Mouse (Mus musculus) c-Kit-negative CD71-positive TER-119-positive erythroid progenitor cells, embryonic 14.5 days (primary cell): ENCODE measurements around the gene Taf13.
"Not testable (repeated sequence)": the region's sequence is repeated elsewhere in the genome, so short reads cannot be mapped to it uniquely, and the experiment has no call there.

Experiments
- DNase-seq: peaks from one replicate; pipeline ENCODE4 v3.0.0-alpha.2; 2013; ENCODE audit warnings: low read depth, low spot score

Gene Taf13

GRCm38 (mm10) chr3:108571443-108572294, at the start of gene Taf13:
Gene Taf13 (plus strand): TSS chr3:108571698.
- DNase-seq, result peak; percentile 91

GRCm38 (mm10) chr3:108523415-108523814, 48.1 kb upstream of the Taf13 start:
- no peak for DNase-seq

DNA sequence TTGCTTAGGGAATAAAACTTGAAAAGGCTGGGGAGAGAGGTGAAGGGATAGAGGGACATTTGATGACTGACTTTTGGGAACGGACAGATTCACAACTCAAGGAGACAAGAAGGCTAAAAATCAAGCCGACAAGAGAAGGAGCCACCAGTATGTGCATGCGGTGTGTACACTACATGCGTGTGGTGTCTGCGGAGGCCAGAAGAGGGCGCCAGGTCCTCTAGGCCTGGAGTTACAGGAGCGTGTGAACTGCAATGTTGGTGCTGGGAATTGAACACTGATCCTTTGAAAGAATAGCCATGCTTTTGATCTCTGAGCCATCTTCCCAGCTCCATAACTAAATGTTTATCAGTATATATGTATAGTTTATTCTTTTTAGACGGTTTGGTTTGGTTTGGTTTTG, 43.0 kb upstream of the Taf13 start:
- DNase-seq, result no peak

DNA sequence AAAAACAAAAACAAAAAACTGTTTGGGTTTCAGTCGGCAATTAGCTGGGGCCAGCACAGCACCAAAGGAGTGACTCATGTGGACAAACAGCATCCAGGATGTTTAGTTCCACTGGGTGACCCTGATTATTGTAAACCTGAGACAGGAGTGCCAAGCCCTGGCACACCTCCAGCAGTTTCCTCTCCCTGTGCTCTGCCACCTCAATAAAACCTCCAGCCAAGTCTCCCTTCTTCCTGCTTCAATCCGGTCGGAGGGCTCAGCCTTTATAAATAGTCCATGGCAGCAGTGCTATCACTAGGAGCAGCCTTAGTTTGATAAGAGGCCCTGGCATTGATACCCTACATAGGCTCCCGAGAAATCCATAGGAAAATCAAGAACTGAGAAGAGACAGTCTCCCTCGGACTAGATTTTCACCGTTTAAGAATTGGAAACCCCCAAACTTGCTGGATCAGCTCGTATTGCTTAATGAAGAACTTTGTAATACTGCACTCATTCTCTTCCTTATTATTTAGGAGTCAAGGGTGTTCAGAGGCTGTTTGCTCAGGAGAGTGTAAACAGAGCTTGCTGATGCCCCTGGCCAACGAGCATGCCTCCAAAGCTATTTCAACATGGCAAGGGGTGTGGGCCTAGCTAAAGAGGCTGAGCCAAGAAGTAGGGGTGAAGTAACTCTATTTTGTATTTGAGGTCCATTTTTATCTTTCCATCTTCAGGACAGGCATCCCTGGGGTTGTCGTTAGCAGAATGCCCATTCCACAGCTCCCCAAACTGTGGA, 38.2 kb upstream of the Taf13 start:
- no peak for DNase-seq

DNA sequence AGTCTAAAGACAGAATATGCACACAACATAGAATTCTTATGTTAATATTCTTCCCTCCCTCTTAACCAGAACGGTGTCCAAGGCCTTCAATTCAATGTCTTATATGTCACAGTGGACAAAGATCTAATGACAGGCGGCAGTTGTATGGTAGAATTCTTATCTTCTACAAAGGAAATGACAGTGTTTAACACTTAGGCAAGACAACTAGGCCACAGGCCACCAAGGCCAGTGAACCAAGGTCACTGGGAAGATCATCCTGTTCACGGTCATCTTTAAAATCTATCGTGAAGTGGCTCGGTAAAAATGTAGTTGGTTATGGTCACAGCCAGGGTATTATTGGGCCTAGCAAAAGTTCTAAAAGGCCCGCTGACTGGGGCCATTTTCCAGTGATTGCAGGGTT, 37.5 kb upstream of the Taf13 start, which contains the start of gene 1700013F07Rik:
1700013F07Rik (plus strand) TSS at position 200 of the 400 bp plus-strand sequence.
- no peak for DNase-seq

- no peak for DNase-seq
Observed at GRCm38 (mm10) chr3:108535896-108536516, 35.5 kb upstream of the Taf13 start.

DNA sequence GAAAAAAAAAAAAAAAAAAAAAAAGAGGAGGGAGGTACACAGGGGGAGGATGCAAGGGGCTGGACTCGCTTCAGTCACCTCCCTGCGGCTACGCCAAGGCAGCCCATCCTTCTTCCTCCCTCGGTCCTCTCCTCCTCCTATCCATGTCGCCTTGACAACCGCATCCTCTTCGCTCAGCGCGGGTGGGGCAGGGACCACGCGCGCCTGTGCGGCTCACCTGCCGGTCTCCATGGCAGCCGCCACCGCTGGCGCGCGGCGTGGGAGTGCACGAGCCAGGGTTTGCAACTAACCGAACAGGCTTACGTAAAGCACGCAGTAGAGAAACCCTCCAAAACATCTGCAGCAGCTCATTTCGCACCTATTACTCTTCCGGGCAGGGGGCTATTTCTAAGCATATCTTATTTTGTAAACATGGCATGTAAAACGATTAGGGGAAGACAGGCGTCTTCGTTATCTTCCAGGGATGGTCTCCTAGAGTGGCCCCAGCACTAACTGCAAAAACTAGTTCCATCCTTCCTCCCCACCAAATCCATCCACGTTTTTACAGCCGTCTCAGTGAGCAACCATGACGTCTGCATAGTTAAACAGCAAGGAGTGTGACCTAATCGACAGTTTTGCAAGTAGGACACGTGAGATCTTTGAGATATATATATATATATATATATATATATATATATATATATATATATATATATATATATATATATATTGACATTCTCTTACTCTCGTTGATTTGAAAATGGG, 34.8 kb upstream of the Taf13 start, which contains the start of gene 5330417C22Rik:
5330417C22Rik (minus strand) TSS at position 20 of the 744 bp plus-strand sequence.
- no peak for DNase-seq

DNA sequence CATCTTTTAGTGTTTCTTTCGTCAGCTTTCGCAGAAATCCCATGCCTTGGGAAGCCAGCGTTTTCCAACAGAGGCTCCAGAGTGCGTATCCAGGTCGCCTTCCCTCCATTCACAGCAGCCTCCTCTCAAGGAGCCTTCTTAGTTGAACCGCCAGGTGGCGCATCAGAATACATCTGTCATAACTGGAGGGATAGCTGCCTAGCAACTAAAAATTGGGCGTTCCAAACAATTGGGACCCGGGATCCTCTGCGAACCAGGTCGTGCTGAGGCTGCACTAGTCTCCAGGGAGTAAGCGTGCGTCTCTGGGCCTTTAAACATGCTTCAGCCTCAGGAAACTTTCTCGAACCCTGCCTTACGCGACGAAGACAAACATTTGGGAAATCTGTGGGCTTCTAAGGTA, 34.2 kb upstream of the Taf13 start:
- DNase-seq, result peak; percentile 62

- no peak for DNase-seq
Observed at GRCm38 (mm10) chr3:108542299-108542698, 29.2 kb upstream of the Taf13 start.

DNA sequence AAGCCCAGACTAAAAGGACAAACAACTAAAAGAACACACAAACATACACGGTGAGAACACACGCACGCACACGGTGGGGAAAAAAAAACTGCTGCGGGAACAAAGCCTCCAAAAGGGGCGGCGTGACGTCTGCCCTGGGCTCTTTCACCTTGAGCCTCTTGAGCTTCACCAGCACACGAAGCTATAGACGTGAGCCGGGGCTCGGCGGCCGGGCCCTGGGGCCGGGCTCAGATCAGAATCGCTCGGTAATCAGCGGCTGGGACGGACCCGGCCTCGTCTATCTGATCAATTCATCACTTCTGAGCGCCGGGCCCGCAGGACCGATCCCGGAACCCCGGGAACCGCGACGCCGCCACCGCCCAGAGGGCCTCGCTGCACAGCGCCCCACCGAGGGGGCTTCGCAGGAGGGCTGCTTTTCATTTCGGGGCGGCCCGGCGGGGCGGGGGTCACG, 17.4 kb upstream of the Taf13 start:
- no peak for DNase-seq

GRCm38 (mm10) chr3:108554587-108555312, 16.7 kb upstream of the Taf13 start:
- DNase-seq, result peak; percentile 91

GRCm38 (mm10) chr3:108557888-108558287, 13.6 kb upstream of the Taf13 start:
- no peak for DNase-seq

- DNase-seq, result peak; percentile 98
Observed at GRCm38 (mm10) chr3:108562133-108562730, 9.3 kb upstream of the Taf13 start, which contains the start of gene Tmem167b. Gene Tmem167b (minus strand): TSS chr3:108562466.

- no peak for DNase-seq
Observed at GRCm38 (mm10) chr3:108562777-108563271, 8.7 kb upstream of the Taf13 start.

DNA sequence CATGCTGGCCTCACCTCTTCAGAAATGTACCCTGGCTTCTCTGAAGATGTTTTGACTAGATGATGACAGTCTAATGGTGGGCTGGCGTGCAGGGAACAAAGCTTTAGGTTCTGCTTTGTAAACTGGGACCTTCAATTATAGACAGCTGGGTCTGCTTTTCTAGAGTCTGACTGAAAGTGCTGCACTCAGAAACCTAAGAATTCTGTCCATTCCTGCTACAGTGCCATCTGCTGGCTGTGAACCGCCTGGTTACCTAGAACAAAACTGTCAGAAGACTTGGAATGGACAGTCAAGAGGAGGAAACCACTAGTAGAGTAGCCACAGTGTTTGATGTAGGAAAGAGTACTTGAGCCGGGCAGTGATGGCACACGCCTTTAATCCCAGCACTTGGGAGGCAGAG, 8.2 kb upstream of the Taf13 start:
- peak; percentile 73 for DNase-seq

- no peak for DNase-seq
Observed at GRCm38 (mm10) chr3:108567990-108568877, 3.3 kb upstream of the Taf13 start.

GRCm38 (mm10) chr3:108569636-108570035, 1.9 kb upstream of the Taf13 start:
- not testable (repeated sequence) for DNase-seq

- DNase-seq, result no peak
Observed at GRCm38 (mm10) chr3:108570813-108571212, 685 bp upstream of the Taf13 start.
